Mouse (Mus musculus) monocyte, adult 5-6 weeks (primary cell): ENCODE measurements around the gene Tas2r119. TPM values are rescaled to one million over a fixed set of nuclear protein-coding genes. Genes with fewer than 3 reads are reported as not detected.
"Not testable (repeated sequence)": the region's sequence is repeated elsewhere in the genome, so short reads cannot be mapped to it uniquely, and the experiment has no call there.

ENCODE experiments used
- ATAC-seq: fragments of 153-309, 156-312 bp; replicated peaks from 2 replicates; pipeline ENCODE4 v1.8.0; 2017; ENCODE audit warnings: mild to moderate bottlenecking; ENCODE audit not compliant: low TSS enrichment, insufficient number of reproducible peaks, severe bottlenecking, poor library complexity, low FRiP score
- total RNA-seq: library from RNA; stranded (forward); fragments of 200-1000, 200-491, 200-594 nt; gene quantifications from 3 replicates; pipeline ENCODE4 v1.2.3, GENCODE M21; 2017

Tas2r119 gene
- total RNA-seq, 1 experiment from 2014 or later = not detected

- ATAC-seq = no peak
These were observed 27.8 kb downstream of the Tas2r119 start for GRCm38 (mm10) chr15:32204908-32205307.

- ATAC-seq = not testable (repeated sequence)
These were observed 37.6 kb downstream of the Tas2r119 start for GRCm38 (mm10) chr15:32214687-32215086.

- no peak for ATAC-seq
These were observed 45.9 kb downstream of the Tas2r119 start for GRCm38 (mm10) chr15:32223028-32223427.

GRCm38 (mm10) chr15:32225394-32225793 is 48.3 kb downstream of the Tas2r119 start:
- ATAC-seq = no peak

GRCm38 (mm10) chr15:32226381-32226780 is 49.3 kb downstream of the Tas2r119 start:
- ATAC-seq = no peak

GRCm38 (mm10) chr15:32226888-32227395 is 49.9 kb downstream of the Tas2r119 start:
- ATAC-seq = no peak

Other genes with a start within 250 kb of the Tas2r119 start
- gene Sema5a, start 67.5 kb downstream of the Tas2r119 start, total RNA-seq = 0.10 to 0.53 TPM in 2 of 3 replicates, not detected in the other